Mouse (Mus musculus) myocyte (in vitro differentiated cells): ENCODE data around the gene Mdh1b. TPM values are rescaled to one million over a fixed set of nuclear protein-coding genes. Genes with fewer than 3 reads are reported as not detected.

ENCODE experiments used
- H3K27me3 ChIP-seq: one replicate; pipeline ENCODE4 v1.6.1; 2011; ENCODE audit not compliant: control insufficient read depth, insufficient read depth, insufficient read length
- H3K36me3 ChIP-seq: one replicate; pipeline ENCODE4 v1.6.1; 2011; ENCODE audit not compliant: control insufficient read depth, insufficient read depth
- H3K4me2 ChIP-seq: one replicate; pipeline ENCODE4 v1.6.1; 2011; ENCODE audit warnings: low read depth, control low read depth
- H3K4me3 ChIP-seq: one replicate; pipeline ENCODE4 v1.5.1; 2011; ENCODE audit warnings: mild to moderate bottlenecking, control low read depth, moderate library complexity
- H3K79me2 ChIP-seq: one replicate; pipeline ENCODE4 v1.6.1; 2011; ENCODE audit not compliant: control insufficient read depth, insufficient read depth
- H3ac ChIP-seq: one replicate; pipeline ENCODE4 v1.6.1; 2011; ENCODE audit not compliant: control insufficient read depth, insufficient read length
- CEBPB ChIP-seq: IDR thresholded peaks from 2 replicates; pipeline ENCODE4 v1.6.1; 2011; ENCODE audit warnings: mild to moderate bottlenecking, moderate library complexity; ENCODE audit not compliant: poor library complexity, insufficient read depth, severe bottlenecking
- E2F4 ChIP-seq: IDR thresholded peaks from one replicate; pipeline ENCODE4 v1.6.1; 2011; ENCODE audit warnings: mild to moderate bottlenecking, control low read depth, moderate library complexity; ENCODE audit not compliant: insufficient read depth
- MAX ChIP-seq: IDR thresholded peaks from one replicate; pipeline ENCODE4 v1.6.1; 2011; ENCODE audit warnings: low read depth, mild to moderate bottlenecking, control low read depth
- MYOD1 ChIP-seq, 3 experiments: IDR thresholded peaks; one replicate each; pipeline ENCODE4 v1.6.1; 2011; ENCODE audit warnings: control low read depth in 2 of 3, low read depth in 2 of 3, mild to moderate bottlenecking in 2 of 3, moderate library complexity in 1 of 3; ENCODE audit not compliant: insufficient read length in 2 of 3, control insufficient read depth in 1 of 3
- MYOG ChIP-seq, 3 experiments: IDR thresholded peaks; one replicate each; pipeline ENCODE4 v1.6.1; 2011; ENCODE audit warnings: control low read depth in 2 of 3, low read depth in 2 of 3, mild to moderate bottlenecking in 2 of 3; ENCODE audit not compliant: insufficient read length in 2 of 3, control insufficient read depth in 1 of 3, insufficient read depth in 1 of 3
- POLR2A ChIP-seq: IDR thresholded peaks from one replicate; pipeline ENCODE4 v1.6.1; 2011; ENCODE audit warnings: low read depth, mild to moderate bottlenecking, control low read depth, moderate library complexity; ENCODE audit not compliant: insufficient read length
- POLR2AphosphoS2 ChIP-seq: IDR thresholded peaks from one replicate; pipeline ENCODE4 v1.6.1; 2011; ENCODE audit warnings: low read depth, control low read depth; ENCODE audit not compliant: insufficient read length
- REST ChIP-seq: IDR thresholded peaks from one replicate; pipeline ENCODE4 v1.6.1; 2011; ENCODE audit warnings: mild to moderate bottlenecking, control low read depth, moderate library complexity; ENCODE audit not compliant: insufficient read depth, insufficient read length
- SRF ChIP-seq: IDR thresholded peaks from one replicate; pipeline ENCODE4 v1.6.1; 2011; ENCODE audit warnings: low read depth; ENCODE audit not compliant: control insufficient read depth, insufficient read length
- TCF12 ChIP-seq: IDR thresholded peaks from one replicate; pipeline ENCODE4 v1.6.1; 2011; ENCODE audit warnings: mild to moderate bottlenecking, control low read depth; ENCODE audit not compliant: poor library complexity, insufficient read depth, severe bottlenecking
- TCF3 ChIP-seq: IDR thresholded peaks from one replicate; pipeline ENCODE4 v1.6.1; 2011; ENCODE audit warnings: low read depth, control low read depth; ENCODE audit not compliant: insufficient read length
- USF1 ChIP-seq: IDR thresholded peaks from one replicate; pipeline ENCODE4 v1.6.1; 2011; ENCODE audit warnings: low read depth, mild to moderate bottlenecking, control low read depth, moderate library complexity
- polyA plus RNA-seq: library from polyadenylated mRNA; unstranded; fragments of >200 nt; fragmentation: generic; extraction: Trizol; gene quantifications from one replicate; pipeline ENCODE4 v1.2.1, GENCODE M21; 2012; ENCODE audit warnings: missing spikeins

The Mdh1b gene
- polyA plus RNA-seq: 0.05 TPM

GRCm38 (mm10) chr1:63730240-63730771, at the start of gene Mdh1b, which contains the start of gene Fastkd2:
Mdh1b (minus strand) TSS chr1:63730318.
Fastkd2 (plus strand) TSS chr1:63730614.
- H3K27me3 ChIP-seq: no peaks in the 10 kb centered on the region
- TF ChIP-seq SRF: peak; percentile 33
- TF ChIP-seq POLR2A: peak; percentile 32
- TF ChIP-seq MYOG (IDR thresholded peaks at IDR 0.05; ENCODE audit: control insufficient read depth in 1 of 3, insufficient read depth in 1 of 3, insufficient read length in 2 of 3, low read depth in 2 of 3): no peak
- TF ChIP-seq E2F4: no peak
- TF ChIP-seq USF1: peak; percentile 44
- TF ChIP-seq MAX: peak; percentile 89
- TF ChIP-seq POLR2AphosphoS2: no peak
- H3K4me3 ChIP-seq: peak within 1 kb of the TSS; percentile 52
- no peaks in the 10 kb centered on the region for H3K36me3 ChIP-seq
- peak within 1 kb of the TSS; percentile 93 for H3K4me2 ChIP-seq
- peaks cover 17% of the 10 kb centered on the region for H3K79me2 ChIP-seq
- H3ac ChIP-seq: peak within 1 kb of the TSS; percentile 50

- Histone ChIP-seq H3K79me2 (no peaks in the 10 kb centered on the region), H3K4me3 (no peak overlapping the region), H3K27me3 (no peaks in the 10 kb centered on the region), H3K4me2 (peak overlapping the region; percentile 64), H3K36me3 (no peaks in the 10 kb centered on the region), H3ac (no peak overlapping the region)
- TF ChIP-seq CEBPB: 0 out of 2 replicates have a peak, but pooled peaks have one; percentile 31
- no peak for TF ChIP-seq E2F4
- TF ChIP-seq TCF3: peak; percentile 50
- TF ChIP-seq MYOD1 (IDR thresholded peaks at IDR 0.05; ENCODE audit: control insufficient read depth in 1 of 3, insufficient read length in 2 of 3, low read depth in 2 of 3): peak in 2 of 3 experiments; percentile 8 to 54
- no peak for TF ChIP-seq USF1
- no peak for TF ChIP-seq SRF
- no peak for TF ChIP-seq MAX
- no peak for TF ChIP-seq POLR2AphosphoS2
- TF ChIP-seq MYOG (IDR thresholded peaks at IDR 0.05; ENCODE audit: control insufficient read depth in 1 of 3, insufficient read depth in 1 of 3, insufficient read length in 2 of 3, low read depth in 2 of 3): peak in 1 of 3 experiments; percentile 70
- no peak for TF ChIP-seq POLR2A
- TF ChIP-seq REST: no peak
- TF ChIP-seq TCF12: no peak
These were observed 46.9 kb upstream of the Mdh1b start for GRCm38 (mm10) chr1:63776902-63777630.

DNA sequence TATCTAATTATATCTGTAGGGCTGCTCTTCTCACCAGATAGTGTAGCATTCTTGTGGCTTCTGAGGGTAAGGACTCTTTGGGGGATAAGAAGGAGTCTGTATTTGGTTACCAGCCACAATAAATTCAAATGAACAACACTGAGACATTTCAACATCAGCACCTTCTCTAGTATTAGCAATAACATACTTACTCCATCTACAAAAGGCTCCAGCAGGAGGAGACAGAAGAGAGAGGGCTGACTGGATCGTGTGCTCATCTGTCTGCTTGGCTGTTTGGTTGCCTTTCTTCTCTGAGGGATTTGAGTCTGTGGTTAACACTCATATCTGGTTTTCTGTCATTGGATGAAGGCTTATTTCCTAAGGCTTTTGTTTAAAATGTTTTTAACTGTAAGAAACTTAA, 46.3 kb upstream of the Mdh1b start:
- Histone ChIP-seq H3K27me3 (no peaks in the 10 kb centered on the region), H3K4me3 (no peak overlapping the region), H3K4me2 (peak overlapping the region; percentile 64), H3K79me2 (no peaks in the 10 kb centered on the region), H3K36me3 (no peaks in the 10 kb centered on the region), H3ac (no peak overlapping the region)
- TF ChIP-seq REST: no peak
- no peak for TF ChIP-seq USF1
- TF ChIP-seq CEBPB: peak; percentile 57
- TF ChIP-seq MYOG (IDR thresholded peaks at IDR 0.05; ENCODE audit: control insufficient read depth in 1 of 3, insufficient read depth in 1 of 3, insufficient read length in 2 of 3, low read depth in 2 of 3): no peak

- TF ChIP-seq MYOG (IDR thresholded peaks at IDR 0.05; ENCODE audit: control insufficient read depth in 1 of 3, insufficient read depth in 1 of 3, insufficient read length in 2 of 3, low read depth in 2 of 3) (no peak), USF1 (no peak), TCF3 (no peak), REST (no peak), E2F4 (no peak), TCF12 (no peak), MYOD1 (IDR thresholded peaks at IDR 0.05; ENCODE audit: control insufficient read depth in 1 of 3, insufficient read length in 2 of 3, low read depth in 2 of 3) (no peak), POLR2A (no peak), SRF (no peak), MAX (no peak), POLR2AphosphoS2 (no peak), CEBPB (no peak)
- no peak overlapping the region for H3K4me3 ChIP-seq
- H3K79me2 ChIP-seq: no peaks in the 10 kb centered on the region
- no peaks in the 10 kb centered on the region for H3K36me3 ChIP-seq
- no peaks in the 10 kb centered on the region for H3K27me3 ChIP-seq
- no peak overlapping the region for H3ac ChIP-seq
- no peak overlapping the region for H3K4me2 ChIP-seq
These were observed 40.2 kb upstream of the Mdh1b start for GRCm38 (mm10) chr1:63770309-63770708.

GRCm38 (mm10) chr1:63769167-63769566, 39.0 kb upstream of the Mdh1b start, which contains the start of gene 4933402D24Rik:
4933402D24Rik (minus strand) TSS chr1:63769267.
- Histone ChIP-seq H3ac (no peak within 1 kb of the TSS), H3K4me3 (no peak within 1 kb of the TSS), H3K27me3 (no peaks in the 10 kb centered on the region), H3K36me3 (no peaks in the 10 kb centered on the region), H3K4me2 (no peak within 1 kb of the TSS), H3K79me2 (no peaks in the 10 kb centered on the region)
- TF ChIP-seq E2F4 (no peak), POLR2AphosphoS2 (no peak), MAX (no peak), CEBPB (no peak), TCF3 (no peak), USF1 (no peak), TCF12 (no peak), SRF (no peak), MYOG (IDR thresholded peaks at IDR 0.05; ENCODE audit: control insufficient read depth in 1 of 3, insufficient read depth in 1 of 3, insufficient read length in 2 of 3, low read depth in 2 of 3) (no peak), POLR2A (no peak)
